Mouse (Mus musculus) lung, adult 10 weeks (tissue): ENCODE data around the gene Lrrc74b. TPM values are rescaled to one million over a fixed set of nuclear protein-coding genes. Genes with fewer than 3 reads are reported as not detected.

ENCODE experiments used
- polyA plus RNA-seq: library from polyadenylated mRNA; stranded (reverse); fragments of 350-450 nt; fragmentation: Illumina TruSeq; extraction: RNeasy Lipid Tissue Mini Kit (QIAGEN cat#74804); gene quantifications from one replicate; pipeline ENCODE4 v1.2.3, GENCODE M21; 2014; ENCODE audit warnings: low read depth, low replicate concordance; ENCODE audit not compliant: insufficient read depth

Lrrc74b gene
- 5.4 TPM for polyA plus RNA-seq

DNA sequence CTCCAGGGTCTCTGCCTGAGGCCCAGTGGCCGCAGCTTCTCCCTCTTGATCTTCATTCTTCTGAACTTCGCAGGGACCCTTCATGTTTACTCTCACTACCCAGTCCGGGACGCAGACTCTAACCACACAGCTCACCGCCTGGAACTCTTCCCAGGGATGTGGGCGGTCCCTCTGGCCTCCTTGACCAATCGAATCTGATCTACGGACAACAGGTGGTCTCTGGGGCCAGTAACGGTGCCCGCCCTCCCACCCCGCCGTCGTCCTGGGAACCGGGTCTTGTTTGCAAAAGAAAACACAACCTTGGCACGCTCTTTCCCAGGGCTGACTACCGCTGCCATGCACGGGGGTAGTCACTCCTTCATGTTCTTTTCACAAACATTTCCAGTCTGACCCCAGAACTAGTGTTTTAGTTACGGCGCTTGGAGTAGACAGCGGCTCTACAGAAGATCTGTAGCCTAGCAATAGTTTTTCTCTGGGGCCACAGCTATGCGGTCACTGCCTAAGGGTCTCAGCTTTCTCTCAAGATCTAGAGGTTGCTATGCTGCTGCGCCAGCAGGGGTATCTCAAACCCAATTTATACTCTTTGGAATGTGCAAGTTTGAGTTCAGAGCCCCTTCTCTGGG is at the start of gene Lrrc74b:
Gene Lrrc74b (minus strand): TSS at position 120 of the 623 bp plus-strand sequence.

DNA sequence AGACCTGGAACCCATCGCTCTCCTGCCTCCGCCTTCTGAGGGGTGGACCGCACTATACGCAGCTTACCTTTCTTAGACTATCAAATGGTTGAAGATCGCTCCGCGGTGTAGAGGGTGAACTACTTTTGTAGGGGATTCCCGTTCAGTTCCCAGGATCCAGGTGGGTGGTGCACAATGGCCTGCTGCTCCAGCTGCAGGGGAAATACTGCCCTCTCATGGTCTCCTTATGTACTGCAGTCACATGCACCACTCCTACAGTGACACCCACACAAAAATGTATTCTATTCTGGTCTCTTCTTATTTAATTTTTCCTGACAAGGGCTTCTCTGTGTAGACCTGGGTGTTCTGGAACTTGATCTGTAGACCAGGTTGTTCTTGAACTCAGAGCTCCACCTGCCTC is 22.0 kb upstream of the Lrrc74b start, which contains the start of gene Slc7a4:
Gene Slc7a4 (minus strand): TSS at position 151 of the 400 bp plus-strand sequence.

DNA sequence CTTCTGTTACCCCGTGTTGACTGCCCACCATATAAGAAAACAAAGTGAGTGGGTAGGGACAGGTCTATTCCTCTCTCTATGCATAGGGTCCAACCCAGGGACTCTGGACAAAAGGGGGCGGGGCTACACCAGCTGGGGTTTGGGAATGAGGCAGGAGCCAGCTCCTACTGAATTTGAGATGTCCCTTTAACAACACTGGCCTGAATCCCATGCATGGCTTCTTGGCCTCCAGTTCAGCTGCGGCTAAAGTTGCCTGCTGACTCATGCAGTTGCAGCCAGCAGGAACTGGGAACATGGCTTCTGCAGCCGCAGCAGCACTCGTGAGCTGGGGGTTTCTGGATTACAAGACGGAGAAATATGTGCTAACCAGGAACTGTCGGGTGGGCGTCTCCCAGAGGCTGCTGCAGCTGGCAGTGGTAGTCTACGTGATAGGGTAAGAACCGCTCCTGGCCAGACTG is 733 bp upstream of the Lrrc74b start, which contains the start of gene P2rx6:
Gene P2rx6 (plus strand): TSS at position 135 of the 458 bp plus-strand sequence.

DNA sequence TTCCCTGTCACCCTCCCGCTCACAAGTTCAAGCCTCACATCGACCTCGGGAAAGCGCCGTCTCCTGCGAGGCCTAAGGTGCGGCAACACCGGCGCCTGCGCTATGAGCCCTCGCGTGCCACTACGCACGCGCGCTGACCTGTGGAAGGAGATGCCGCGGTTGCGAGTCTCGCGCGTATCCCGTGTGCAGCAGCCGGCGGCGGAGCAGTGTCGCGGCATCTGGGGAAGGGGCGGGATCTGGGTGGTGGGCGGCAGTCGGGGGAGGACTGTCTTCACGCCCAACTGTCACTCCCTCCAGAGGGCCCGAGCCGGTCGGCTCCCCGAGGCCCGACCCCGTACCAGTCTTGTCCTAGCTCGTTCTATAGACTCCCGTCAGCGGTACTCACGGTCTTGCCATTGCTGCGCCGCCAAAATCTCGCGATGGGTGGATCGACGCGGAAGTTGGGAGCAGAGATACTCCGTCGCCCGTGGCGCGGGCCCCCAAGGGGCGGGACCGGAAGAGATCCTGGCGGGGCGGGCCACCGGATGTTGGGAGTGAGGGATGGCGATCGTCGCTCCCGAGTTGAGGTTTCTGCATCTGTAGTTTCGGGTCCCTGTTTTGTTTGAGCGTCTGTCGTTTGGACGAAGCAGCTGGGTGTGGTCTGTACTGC is 30.3 kb downstream of the Lrrc74b start, which contains the start of gene Thap7:
Gene Thap7 (minus strand): TSS at position 497 of the 649 bp plus-strand sequence.

DNA sequence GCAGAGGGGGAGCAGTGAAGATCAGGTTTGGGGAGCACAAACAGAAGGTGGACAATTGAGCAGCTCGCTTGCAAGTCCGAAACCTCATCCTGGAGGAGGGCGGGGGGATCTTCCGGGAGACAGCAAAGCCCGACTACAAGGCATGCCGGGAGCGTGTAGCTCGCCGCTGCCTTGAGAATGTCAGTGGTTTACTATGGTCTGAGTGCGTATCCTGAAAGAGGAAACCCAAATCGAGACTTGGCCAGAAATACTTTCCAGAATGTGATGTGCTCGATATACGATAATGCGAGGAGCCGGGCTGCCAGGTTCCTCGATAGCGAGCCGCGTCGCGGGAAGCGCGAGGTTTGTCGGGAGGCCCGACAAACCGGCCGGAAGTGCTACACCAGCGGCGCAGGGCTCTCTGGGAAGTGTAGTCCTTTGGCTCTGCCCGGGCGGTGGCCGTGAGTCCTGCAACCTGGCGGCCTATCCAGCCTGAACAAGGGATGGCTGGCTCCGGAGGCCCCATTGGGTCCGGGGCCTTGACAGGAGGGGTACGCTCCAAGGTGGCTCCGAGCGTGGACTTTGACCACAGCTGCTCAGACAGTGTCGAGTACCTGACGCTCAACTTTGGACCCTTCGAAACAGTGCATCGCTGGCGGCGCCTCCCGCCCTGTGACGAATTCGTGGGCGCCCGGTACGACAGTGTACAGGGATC is 52.4 kb downstream of the Lrrc74b start, which contains the start of gene Lztr1:
Gene Lztr1 (plus strand): TSS at position 143 of the 694 bp plus-strand sequence.

Other genes starting within 250 kb of the Lrrc74b start
- 1.6 TPM for gene Serpind1, start 229.9 kb downstream of the Lrrc74b start, polyA plus RNA-seq
- gene Snap29, start 155.3 kb downstream of the Lrrc74b start, polyA plus RNA-seq, result 15.6 TPM
- 34.8 TPM for gene Pi4ka, start 154.9 kb downstream of the Lrrc74b start, polyA plus RNA-seq
- 12.3 TPM for gene Crkl, start 109.3 kb downstream of the Lrrc74b start, polyA plus RNA-seq
- gene Aifm3, start 71.6 kb downstream of the Lrrc74b start, polyA plus RNA-seq, result 0.99 TPM
- 42.2 TPM for gene Lztr1, start 52.6 kb downstream of the Lrrc74b start, polyA plus RNA-seq
- gene Thap7, start 30.1 kb downstream of the Lrrc74b start, polyA plus RNA-seq, result 28.1 TPM
- gene P2rx6, start 638 bp upstream of the Lrrc74b start, polyA plus RNA-seq, result 5.4 TPM
- 10.1 TPM for gene Slc7a4, start 22.0 kb upstream of the Lrrc74b start, polyA plus RNA-seq
- gene Smpd4, start 58.1 kb upstream of the Lrrc74b start, polyA plus RNA-seq, result 7.3 TPM
- 5.2 TPM for gene Ccdc74a, start 85.2 kb upstream of the Lrrc74b start, polyA plus RNA-seq
- 16.6 TPM for gene Med15, start 171.6 kb upstream of the Lrrc74b start, polyA plus RNA-seq
- gene Klhl22, start 198.4 kb upstream of the Lrrc74b start, polyA plus RNA-seq, result 18.9 TPM
- 31.5 TPM for gene Scarf2, start 236.0 kb upstream of the Lrrc74b start, polyA plus RNA-seq